Mouse (Mus musculus) embryonic facial prominence, embryonic 12.5 days (tissue): Measurements from ENCODE around the gene Cdk2ap1. TPM values are rescaled to one million over a fixed set of nuclear protein-coding genes. Genes with fewer than 3 reads are reported as not detected.
"Not testable (repeated sequence)": the region's sequence is repeated elsewhere in the genome, so short reads cannot be mapped to it uniquely, and the experiment has no call there.

ENCODE experiments used
- ATAC-seq: fragments of 200-750 bp; cut with Nextera tagmentation; 2 replicates; pipeline ENCODE4 v1.8.0; 2017; ENCODE audit not compliant: insufficient number of reproducible peaks, insufficient read depth, low FRiP score, low TSS enrichment
- H3K27ac ChIP-seq: fragments of 300-500 bp; sonication (generic); 2 replicates; pipeline ENCODE4 v1.5.1; 2016; ENCODE audit warnings: mild to moderate bottlenecking
- H3K27me3 ChIP-seq: fragments of 300-500 bp; sonication (generic); 2 replicates; pipeline ENCODE4 v1.6.1; 2016; ENCODE audit warnings: mild to moderate bottlenecking, moderate library complexity
- H3K36me3 ChIP-seq: fragments of 300-500 bp; sonication (generic); 2 replicates; pipeline ENCODE4 v1.6.1; 2016; ENCODE audit warnings: mild to moderate bottlenecking
- H3K4me1 ChIP-seq: fragments of 300-500 bp; sonication (generic); 2 replicates; pipeline ENCODE4 v1.6.1; 2016
- H3K4me2 ChIP-seq: fragments of 300-500 bp; sonication (generic); replicated peaks from 2 replicates; pipeline ENCODE4 v1.6.1; 2016; ENCODE audit warnings: mild to moderate bottlenecking, moderate library complexity
- H3K4me3 ChIP-seq: fragments of 300-500 bp; sonication (generic); 2 replicates; pipeline ENCODE4 v1.5.1; 2016; ENCODE audit warnings: mild to moderate bottlenecking
- H3K9ac ChIP-seq: fragments of 300-500 bp; sonication (generic); 2 replicates; pipeline ENCODE4 v1.6.1; 2016; ENCODE audit warnings: mild to moderate bottlenecking, moderate library complexity
- H3K9me3 ChIP-seq: fragments of 300-500 bp; sonication (generic); 2 replicates; pipeline ENCODE4 v1.6.1; 2016; ENCODE audit warnings: mild to moderate bottlenecking, moderate library complexity
- WGBS: fragments of 180-500 bp; shearing (Covaris S2); methylation state at CpG from one replicate; pipeline ENCODE4 v1.1.7; 2016; 5-methylcytosine and 5-hydroxymethylcytosine counted together
- polyA plus RNA-seq: library from polyadenylated mRNA; unstranded; fragments of >200 nt; fragmentation: Nextera tagmentation; extraction: Ambion mirVana; gene quantifications from 2 replicates; pipeline ENCODE4 v1.2.1, GENCODE M21; 2016

The Cdk2ap1 gene
- polyA plus RNA-seq, 1 experiment from 2014 or later: 82.6 TPM

GRCm38 (mm10) chr5:124350350-124350749 lies 12.5 kb downstream of the Cdk2ap1 start:
- H3K4me2 ChIP-seq: peak overlapping the region; percentile 90
- H3K27me3 ChIP-seq: no peaks in the 10 kb centered on the region
- H3K27ac ChIP-seq: peak overlapping the region; percentile 99
- WGBS: 93% methylated on average over 2 of the region's 2 CpGs
- H3K9me3 ChIP-seq: no peaks in the 10 kb centered on the region
- peaks cover 22% of the 10 kb centered on the region for H3K4me1 ChIP-seq
- H3K4me3 ChIP-seq: peak overlapping the region; percentile 97; the same call in 1 of the 2 replicates
- ATAC-seq: no peak
- 0 out of 2 replicates have a peak overlapping the region, but pooled peaks have one; percentile 100 for H3K9ac ChIP-seq
- H3K36me3 ChIP-seq: peaks cover 40% of the 10 kb centered on the region

GRCm38 (mm10) chr5:124349196-124349595 lies 13.7 kb downstream of the Cdk2ap1 start:
- H3K4me2 ChIP-seq: no peak overlapping the region
- peaks cover 22% of the 10 kb centered on the region for H3K4me1 ChIP-seq
- no peak for ATAC-seq
- WGBS: 94% methylated on average over 17 of the region's 17 CpGs
- no peak overlapping the region for H3K4me3 ChIP-seq
- H3K27me3 ChIP-seq: no peaks in the 10 kb centered on the region
- H3K9ac ChIP-seq: no peak overlapping the region
- no peak overlapping the region for H3K27ac ChIP-seq
- peaks cover 50% of the 10 kb centered on the region for H3K36me3 ChIP-seq
- H3K9me3 ChIP-seq: no peaks in the 10 kb centered on the region

GRCm38 (mm10) chr5:124342897-124343296 lies 20.0 kb downstream of the Cdk2ap1 start:
- 81% methylated on average over 8 of the region's 8 CpGs for WGBS
- H3K4me1 ChIP-seq: no peaks in the 10 kb centered on the region; the same call in 1 of the 2 replicates
- no peak overlapping the region for H3K27ac ChIP-seq
- ATAC-seq: no peak
- no peaks in the 10 kb centered on the region for H3K9me3 ChIP-seq
- H3K36me3 ChIP-seq: peaks cover 26% of the 10 kb centered on the region
- no peak overlapping the region for H3K9ac ChIP-seq
- H3K4me3 ChIP-seq: no peak overlapping the region
- H3K4me2 ChIP-seq: no peak overlapping the region
- H3K27me3 ChIP-seq: no peaks in the 10 kb centered on the region

DNA sequence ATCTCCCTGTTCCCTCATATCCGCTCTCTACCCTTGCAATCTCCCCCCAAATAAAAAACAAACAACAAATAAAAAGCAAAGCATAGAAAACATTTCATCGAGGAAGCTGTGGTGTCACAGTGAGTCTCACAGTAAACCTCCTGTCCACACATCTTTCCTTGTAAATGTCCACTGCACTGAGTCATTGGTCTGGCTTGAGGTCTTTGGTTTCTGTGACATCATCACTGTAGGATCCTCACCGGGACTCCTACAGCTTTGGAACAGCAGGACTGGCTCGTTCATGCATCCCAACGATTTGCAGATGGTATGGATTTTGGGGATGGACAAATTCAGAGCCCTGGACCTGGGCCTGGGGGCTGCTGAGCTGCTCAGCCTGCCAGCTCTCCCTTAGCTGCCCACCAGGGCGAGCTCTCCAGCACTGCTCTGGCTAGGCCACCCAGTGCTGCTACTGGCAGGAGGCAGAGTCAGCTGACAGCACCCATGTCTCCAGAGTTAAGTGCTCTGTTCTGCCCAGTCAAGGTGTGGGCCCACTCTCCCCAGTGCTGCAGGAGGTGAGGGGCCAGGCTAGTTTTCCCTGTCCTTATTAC lies 21.0 kb downstream of the Cdk2ap1 start:
- WGBS: 58% methylated on average over 6 of the region's 6 CpGs
- not testable (repeated sequence) for H3K27me3 ChIP-seq, H3K9ac ChIP-seq, H3K4me3 ChIP-seq, H3K9me3 ChIP-seq, H3K4me2 ChIP-seq, H3K4me1 ChIP-seq, H3K27ac ChIP-seq
- H3K36me3 ChIP-seq: peaks cover 23% of the 10 kb centered on the region
- ATAC-seq: peak; percentile 16; the same call in 1 of the 2 replicates

- Histone ChIP-seq H3K36me3 (0 out of 2 replicates have a peak, but pooled peaks cover under 1% of the 10 kb centered on the region), H3K9me3 (no peaks in the 10 kb centered on the region), H3K4me3 (no peak overlapping the region), H3K4me2 (no peak overlapping the region), H3K27me3 (no peaks in the 10 kb centered on the region), H3K27ac (peak overlapping the region; percentile 30; the same call in 1 of the 2 replicates), H3K9ac (no peak overlapping the region), H3K4me1 (no peaks in the 10 kb centered on the region; the same call in 1 of the 2 replicates)
- 86% methylated on average over 8 of the region's 8 CpGs for WGBS
- no peak for ATAC-seq
Measured at GRCm38 (mm10) chr5:124338791-124339190, 24.1 kb downstream of the Cdk2ap1 start.

DNA sequence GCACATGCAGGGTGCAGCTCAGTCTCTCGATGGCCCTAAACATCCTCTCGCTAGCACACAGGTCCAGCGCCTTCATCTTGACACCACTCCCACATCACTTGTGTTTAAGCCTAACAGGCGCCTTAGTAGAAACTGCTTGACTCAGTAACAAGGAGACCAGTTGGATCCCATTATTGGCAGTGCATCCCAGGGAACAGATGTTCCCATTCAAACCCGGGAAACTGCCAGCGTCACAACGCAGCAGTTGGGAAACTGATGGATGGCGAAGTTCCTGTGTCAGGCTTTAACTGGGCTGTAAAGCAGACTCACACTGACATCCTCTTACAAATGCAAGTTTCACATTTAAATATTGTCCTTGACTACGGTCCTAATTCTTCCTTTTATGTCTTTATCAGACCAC lies 25.0 kb downstream of the Cdk2ap1 start:
- Histone ChIP-seq H3K4me1 (no peaks in the 10 kb centered on the region; the same call in 1 of the 2 replicates), H3K27me3 (no peaks in the 10 kb centered on the region), H3K9ac (no peak overlapping the region), H3K27ac (0 out of 2 replicates have a peak overlapping the region, but pooled peaks have one; percentile 6), H3K4me3 (no peak overlapping the region), H3K36me3 (no peaks in the 10 kb centered on the region), H3K9me3 (no peaks in the 10 kb centered on the region), H3K4me2 (no peak overlapping the region)
- 59% methylated on average over 9 of the region's 9 CpGs for WGBS
- no peak for ATAC-seq

- Histone ChIP-seq H3K9ac (no peak overlapping the region), H3K4me3 (no peak overlapping the region), H3K27ac (no peak overlapping the region), H3K36me3 (no peaks in the 10 kb centered on the region), H3K27me3 (no peaks in the 10 kb centered on the region), H3K4me1 (no peaks in the 10 kb centered on the region; the same call in 1 of the 2 replicates), H3K4me2 (no peak overlapping the region), H3K9me3 (no peaks in the 10 kb centered on the region)
- no peak for ATAC-seq
- WGBS: 87% methylated on average over 9 of the region's 9 CpGs
Measured at GRCm38 (mm10) chr5:124337103-124337502, 25.8 kb downstream of the Cdk2ap1 start.

DNA sequence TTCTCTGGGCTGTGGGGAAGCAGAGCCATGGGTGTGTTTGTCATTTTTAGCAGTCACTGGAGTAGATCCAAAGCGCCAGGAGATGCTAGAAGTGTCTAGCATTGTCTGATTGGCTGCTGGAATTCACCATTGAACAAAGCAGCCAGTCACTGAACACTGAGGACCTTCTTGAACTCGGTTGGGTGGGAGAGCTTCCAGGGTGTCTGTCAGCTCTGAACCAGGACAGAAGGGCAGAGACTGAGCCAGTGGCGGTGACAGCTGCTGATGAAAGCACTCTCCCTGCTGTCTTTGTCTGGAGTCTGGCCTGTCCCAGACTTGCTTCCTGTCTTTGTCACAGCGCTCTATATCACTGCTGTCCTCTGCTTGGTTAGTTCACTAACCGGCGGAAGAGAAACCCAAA lies 28.5 kb downstream of the Cdk2ap1 start:
- no peak overlapping the region for H3K4me3 ChIP-seq
- no peak overlapping the region for H3K4me2 ChIP-seq
- H3K27ac ChIP-seq: peak overlapping the region; percentile 65
- ATAC-seq: no peak
- no peaks in the 10 kb centered on the region for H3K27me3 ChIP-seq
- 45% methylated on average over 6 of the region's 6 CpGs for WGBS
- H3K4me1 ChIP-seq: no peaks in the 10 kb centered on the region; the same call in 1 of the 2 replicates
- H3K36me3 ChIP-seq: no peaks in the 10 kb centered on the region
- no peak overlapping the region for H3K9ac ChIP-seq
- no peaks in the 10 kb centered on the region for H3K9me3 ChIP-seq

- H3K9me3 ChIP-seq: no peaks in the 10 kb centered on the region
- H3K27me3 ChIP-seq: no peaks in the 10 kb centered on the region
- no peak overlapping the region for H3K27ac ChIP-seq
- H3K9ac ChIP-seq: no peak overlapping the region
- no peak overlapping the region for H3K4me3 ChIP-seq
- H3K4me1 ChIP-seq: peaks cover 13% of the 10 kb centered on the region
- 89% methylated on average over 6 of the region's 6 CpGs for WGBS
- ATAC-seq: no peak
- no peak overlapping the region for H3K4me2 ChIP-seq
- no peaks in the 10 kb centered on the region for H3K36me3 ChIP-seq
Measured at GRCm38 (mm10) chr5:124330086-124330485, 32.8 kb downstream of the Cdk2ap1 start.

DNA sequence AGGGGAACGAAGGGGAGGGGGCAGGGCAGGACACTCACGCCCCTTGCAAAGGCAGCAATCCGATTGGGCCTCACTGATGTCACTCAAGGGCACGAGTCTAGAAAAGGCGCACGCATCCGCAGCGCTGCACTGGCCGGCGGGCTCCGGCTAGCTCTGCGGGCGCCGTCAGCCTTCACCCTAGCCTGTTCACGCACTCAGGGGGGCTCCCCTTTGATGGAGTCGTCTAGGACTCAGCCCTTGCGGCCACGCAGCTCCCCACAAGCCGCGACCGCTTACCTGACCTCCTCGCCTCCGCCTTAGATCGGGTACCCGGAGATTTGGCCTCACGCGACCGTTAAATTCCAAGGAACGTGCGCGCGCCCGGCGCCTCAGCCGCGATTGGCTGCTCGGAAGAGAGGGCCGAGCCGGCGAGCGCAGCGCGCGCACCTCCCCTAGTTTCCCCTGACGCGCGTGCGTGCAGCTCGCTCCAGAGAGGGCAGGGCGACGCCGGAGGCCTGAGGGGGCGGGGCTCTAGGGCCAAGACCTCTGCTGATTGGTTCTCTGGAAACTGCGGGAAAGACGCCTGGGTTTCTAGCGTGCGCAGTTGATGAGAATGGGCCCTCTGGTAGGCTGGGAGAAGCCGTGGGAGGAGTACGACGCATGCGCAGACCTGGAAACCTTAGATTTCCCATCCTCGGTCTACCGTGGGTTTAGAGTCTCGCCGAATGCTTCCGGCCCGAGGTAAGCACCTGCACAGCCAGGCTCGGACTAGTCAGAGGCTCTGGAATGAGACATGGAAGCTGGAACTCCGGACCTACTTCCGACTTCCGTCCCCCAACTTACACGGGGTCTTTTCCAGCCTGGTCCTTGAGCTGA lies 35.1 kb downstream of the Cdk2ap1 start, which contains the start of the genes Mphosph9 and 2810006K23Rik:
Gene Mphosph9 (minus strand): TSS at position 463 of the 855 bp plus-strand sequence.
Gene 2810006K23Rik (plus strand): TSS at position 580 of the 855 bp plus-strand sequence.
- Histone ChIP-seq H3K36me3 (no peaks in the 10 kb centered on the region), H3K27ac (peak within 1 kb of the TSS; percentile 97), H3K9ac (peak within 1 kb of the TSS; percentile 68), H3K4me2 (peak within 1 kb of the TSS; percentile 86), H3K4me3 (peak within 1 kb of the TSS; percentile 61), H3K4me1 (peaks cover 13% of the 10 kb centered on the region), H3K27me3 (no peaks in the 10 kb centered on the region), H3K9me3 (no peaks in the 10 kb centered on the region)
- under 1% methylated on average over 72 of the region's 72 CpGs for WGBS
- peak; percentile 96 for ATAC-seq

- H3K36me3 ChIP-seq: peaks cover under 1% of the 10 kb centered on the region; the same call in 1 of the 2 replicates
- H3K9me3 ChIP-seq: no peaks in the 10 kb centered on the region
- H3K9ac ChIP-seq: peak overlapping the region; percentile 64
- H3K27me3 ChIP-seq: no peaks in the 10 kb centered on the region
- peak overlapping the region; percentile 97 for H3K27ac ChIP-seq
- H3K4me1 ChIP-seq: peaks cover 13% of the 10 kb centered on the region
- H3K4me2 ChIP-seq: peak overlapping the region; percentile 86
- WGBS: 4% methylated on average over 8 of the region's 8 CpGs
- ATAC-seq: no peak
- peak overlapping the region; percentile 61 for H3K4me3 ChIP-seq
Measured at GRCm38 (mm10) chr5:124326829-124327228, 36.1 kb downstream of the Cdk2ap1 start.
